Mouse (Mus musculus) embryonic facial prominence, embryonic 10.5 days (tissue): ENCODE measurements around the gene Fat3. TPM values are rescaled to one million over a fixed set of nuclear protein-coding genes. Genes with fewer than 3 reads are reported as not detected.

ENCODE experiments used
- DNase-seq: peaks from one replicate; pipeline ENCODE4 v3.0.0-alpha.2; 2017; ENCODE audit warnings: low spot score
- H3K27ac ChIP-seq: fragments of 300-500 bp; sonication (generic); replicated peaks from 2 replicates; pipeline ENCODE4 v1.5.1; 2016; ENCODE audit warnings: mild to moderate bottlenecking
- H3K27me3 ChIP-seq: fragments of 300-500 bp; sonication (generic); replicated peaks from 2 replicates; pipeline ENCODE4 v1.6.1; 2016; ENCODE audit warnings: low read depth, mild to moderate bottlenecking; ENCODE audit not compliant: poor library complexity, severe bottlenecking
- H3K36me3 ChIP-seq: fragments of 300-500 bp; sonication (generic); replicated peaks from 2 replicates; pipeline ENCODE4 v1.6.1; 2016; ENCODE audit warnings: mild to moderate bottlenecking, moderate library complexity
- H3K4me1 ChIP-seq: fragments of 300-500 bp; sonication (generic); 2 replicates; pipeline ENCODE4 v1.6.1; 2016
- H3K4me3 ChIP-seq: fragments of 300-500 bp; sonication (generic); 2 replicates; pipeline ENCODE4 v1.5.1; 2016; ENCODE audit warnings: mild to moderate bottlenecking, moderate library complexity
- H3K9me3 ChIP-seq: fragments of 300-500 bp; sonication (generic); 2 replicates; pipeline ENCODE4 v1.6.1; 2016; ENCODE audit warnings: mild to moderate bottlenecking
- WGBS: fragments of 180-500 bp; shearing (Covaris S2); methylation state at CpG from one replicate; pipeline ENCODE4 v1.1.7; 2016; 5-methylcytosine and 5-hydroxymethylcytosine counted together
- polyA plus RNA-seq: library from polyadenylated mRNA; unstranded; fragments of >200 nt; fragmentation: Nextera tagmentation; extraction: Ambion mirVana; gene quantifications from 2 replicates; pipeline ENCODE4 v1.2.1, GENCODE M21; 2016

Fat3 gene
- polyA plus RNA-seq, result 2.8 and 3.4 TPM in 2 replicates

DNA sequence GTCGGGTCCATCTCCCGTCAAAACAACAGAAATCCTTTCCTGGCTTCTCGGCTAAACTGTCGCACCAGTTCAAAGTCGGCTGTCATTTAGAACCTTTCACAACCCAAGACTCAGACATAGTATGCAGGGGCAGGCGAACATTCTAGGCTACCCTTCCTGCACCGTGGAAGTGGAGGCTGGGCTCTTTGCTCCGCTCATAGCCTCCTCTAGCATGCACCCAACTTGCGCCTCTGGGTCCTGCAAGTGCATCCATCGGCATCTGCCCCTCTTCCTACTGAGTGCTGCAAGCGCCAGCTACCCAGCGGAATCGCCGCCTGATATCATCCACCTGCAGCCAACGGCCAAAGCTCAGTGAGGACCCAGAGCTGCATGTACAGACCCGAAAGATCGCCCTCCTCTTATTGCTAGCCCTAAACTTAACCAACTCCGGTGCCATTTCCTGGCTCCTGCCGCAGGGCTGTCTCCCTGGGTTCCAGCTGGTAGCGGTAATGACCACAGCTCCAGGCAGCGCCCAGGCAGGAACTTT, at the start of gene Fat3:
Gene Fat3, minus strand, starts transcription at position 100 of the 526 bp plus-strand sequence.
- peaks cover 25% of the 10 kb centered on the region for H3K27me3 ChIP-seq
- H3K36me3 ChIP-seq, result no peaks in the 10 kb centered on the region
- H3K27ac ChIP-seq, result peak within 1 kb of the TSS; percentile 90
- peaks cover 43% of the 10 kb centered on the region for H3K4me1 ChIP-seq
- peak; percentile 60 for DNase-seq
- under 1% methylated on average over 21 of the region's 21 CpGs for WGBS
- no peaks in the 10 kb centered on the region for H3K9me3 ChIP-seq
- H3K4me3 ChIP-seq, result peak within 1 kb of the TSS; percentile 73

- Histone ChIP-seq H3K27me3 (no peaks in the 10 kb centered on the region), H3K36me3 (no peaks in the 10 kb centered on the region), H3K4me1 (no peaks in the 10 kb centered on the region), H3K4me3 (no peak overlapping the region), H3K9me3 (no peaks in the 10 kb centered on the region), H3K27ac (no peak overlapping the region)
- DNase-seq, result no peak
- WGBS, result 51% methylated on average over 1 of the region's 1 CpGs
These were observed 31.8 kb upstream of the Fat3 start for GRCm38 (mm10) chr9:16532884-16533283.

DNA sequence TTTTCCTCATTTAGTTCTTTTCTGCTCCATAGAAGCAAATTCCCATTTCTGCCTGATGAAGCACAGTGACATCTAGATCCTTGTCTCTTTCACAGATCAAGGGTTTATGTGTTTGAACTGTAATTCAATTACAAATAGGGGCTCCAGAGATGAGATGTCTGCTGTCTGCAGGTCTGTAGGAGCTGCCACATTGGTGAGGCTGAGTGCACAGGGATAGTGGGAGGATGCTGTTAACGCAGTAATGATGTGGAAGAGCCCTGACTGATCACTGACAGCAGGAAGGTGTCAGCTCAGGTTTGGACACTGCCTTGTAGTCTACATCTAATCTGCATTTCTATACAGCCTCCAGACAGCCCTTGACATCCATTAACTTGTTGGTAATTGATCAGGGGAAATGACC, 16.5 kb upstream of the Fat3 start:
- Histone ChIP-seq H3K4me3 (no peak overlapping the region), H3K36me3 (no peaks in the 10 kb centered on the region), H3K27me3 (no peaks in the 10 kb centered on the region), H3K9me3 (no peaks in the 10 kb centered on the region), H3K27ac (no peak overlapping the region), H3K4me1 (no peaks in the 10 kb centered on the region)
- no peak for DNase-seq
- WGBS, result 64% methylated on average over 1 of the region's 1 CpGs

DNA sequence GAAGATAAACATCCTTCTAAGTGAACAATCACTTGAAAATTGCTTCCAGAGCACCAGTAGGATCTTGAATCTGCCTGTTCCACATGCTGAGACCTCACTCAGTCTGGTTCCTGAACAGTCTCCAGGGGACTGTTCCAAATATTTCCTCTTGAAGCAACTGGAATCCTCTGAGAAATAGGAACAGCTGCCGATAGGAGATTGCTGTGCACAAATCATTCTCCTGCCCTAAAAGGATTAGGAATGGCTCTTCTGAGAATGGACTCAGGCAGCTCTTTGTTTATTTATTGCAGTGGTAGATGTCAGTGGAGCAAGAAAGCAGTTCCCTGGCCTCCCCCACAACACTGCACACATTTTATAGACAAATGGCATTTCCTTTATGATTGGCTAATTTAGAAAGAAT, 10.9 kb upstream of the Fat3 start:
- peaks cover 4% of the 10 kb centered on the region; the same call in 1 of the 2 replicates for H3K4me1 ChIP-seq
- H3K27me3 ChIP-seq, result no peaks in the 10 kb centered on the region
- H3K27ac ChIP-seq, result no peak overlapping the region
- 31% methylated on average over 1 of the region's 1 CpGs for WGBS
- no peak for DNase-seq
- H3K36me3 ChIP-seq, result no peaks in the 10 kb centered on the region
- no peaks in the 10 kb centered on the region for H3K9me3 ChIP-seq
- H3K4me3 ChIP-seq, result no peak overlapping the region

DNA sequence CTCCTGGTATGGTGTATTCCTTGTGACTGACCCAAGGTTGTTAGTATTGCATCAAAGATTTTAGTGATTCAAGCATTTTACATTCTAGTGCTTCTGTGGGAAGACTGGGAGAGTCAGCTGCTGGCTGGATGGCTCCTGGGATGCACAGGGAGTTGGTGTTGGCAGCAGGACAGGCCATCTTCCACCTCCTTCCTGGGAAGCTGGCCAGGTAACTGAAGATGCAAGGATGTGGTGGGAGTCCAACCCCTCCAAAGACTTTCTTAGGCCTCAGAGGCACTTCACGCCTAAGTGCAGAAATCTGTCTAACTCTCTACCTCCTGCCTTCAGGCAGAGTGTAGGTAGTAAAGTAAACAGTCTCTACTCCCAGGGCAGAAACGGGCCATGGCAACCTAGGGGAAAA, 2.7 kb upstream of the Fat3 start:
- DNase-seq, result no peak
- Histone ChIP-seq H3K27ac (no peak overlapping the region), H3K4me3 (no peak overlapping the region), H3K27me3 (peaks cover 25% of the 10 kb centered on the region), H3K36me3 (no peaks in the 10 kb centered on the region), H3K9me3 (no peaks in the 10 kb centered on the region), H3K4me1 (peaks cover 36% of the 10 kb centered on the region)
- 67% methylated on average over 2 of the region's 2 CpGs for WGBS

GRCm38 (mm10) chr9:16502673-16503343, 1.7 kb upstream of the Fat3 start:
- Histone ChIP-seq H3K4me3 (peak overlapping the region; percentile 73), H3K27me3 (peaks cover 25% of the 10 kb centered on the region), H3K27ac (peak overlapping the region; percentile 90), H3K9me3 (no peaks in the 10 kb centered on the region), H3K36me3 (no peaks in the 10 kb centered on the region), H3K4me1 (peaks cover 43% of the 10 kb centered on the region)
- DNase-seq, result peak; percentile 25
- 12% methylated on average over 13 of the region's 13 CpGs for WGBS

- peak overlapping the region; percentile 90 for H3K27ac ChIP-seq
- WGBS, result under 1% methylated on average over 52 of the region's 52 CpGs
- H3K9me3 ChIP-seq, result no peaks in the 10 kb centered on the region
- H3K4me3 ChIP-seq, result peak overlapping the region; percentile 73
- no peaks in the 10 kb centered on the region for H3K36me3 ChIP-seq
- H3K4me1 ChIP-seq, result peaks cover 43% of the 10 kb centered on the region
- H3K27me3 ChIP-seq, result peaks cover 25% of the 10 kb centered on the region
- peak; percentile 83 for DNase-seq
These were observed 1.0 kb upstream of the Fat3 start for GRCm38 (mm10) chr9:16501990-16502672.

DNA sequence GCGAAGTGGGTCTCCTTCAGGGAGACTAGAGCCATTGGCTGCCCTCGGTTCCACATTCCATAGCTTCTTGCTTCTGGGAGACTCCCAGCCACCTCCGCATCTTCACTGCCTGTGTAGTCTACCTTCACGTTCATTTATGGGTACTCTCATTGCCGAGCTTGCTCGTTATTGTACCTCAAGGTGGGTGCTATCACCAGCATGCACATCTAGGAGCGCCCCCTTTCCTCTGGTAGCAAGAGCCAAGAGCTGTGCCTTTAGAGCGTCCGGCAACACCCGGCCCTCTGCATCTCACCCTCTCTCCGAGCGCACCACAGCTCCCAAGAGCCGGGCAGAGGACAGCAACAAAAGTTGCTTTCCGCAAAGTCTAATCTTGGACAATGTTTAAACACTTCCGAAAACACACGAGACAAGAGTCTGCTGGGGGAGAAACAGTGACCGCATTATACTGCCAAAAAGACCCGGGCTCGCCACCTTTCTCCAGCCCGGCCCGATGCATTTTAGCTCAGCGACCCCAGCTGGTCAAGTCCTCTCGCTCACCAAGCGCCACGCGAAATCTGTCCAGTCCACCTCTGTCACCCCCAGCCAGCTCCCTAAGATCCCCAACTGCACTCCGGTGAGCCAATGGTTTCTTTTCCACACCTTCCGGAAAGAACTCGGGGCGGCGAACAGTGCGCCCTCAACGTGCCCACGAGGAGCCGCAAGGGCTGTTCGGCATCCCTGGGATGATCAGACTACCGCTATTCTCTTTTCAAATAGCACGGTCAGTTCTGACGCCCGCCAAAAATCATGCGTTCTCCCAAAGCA, 501 bp downstream of the Fat3 start:
- H3K9me3 ChIP-seq, result no peaks in the 10 kb centered on the region
- WGBS, result under 1% methylated on average over 41 of the region's 41 CpGs
- no peaks in the 10 kb centered on the region for H3K36me3 ChIP-seq
- peaks cover 43% of the 10 kb centered on the region for H3K4me1 ChIP-seq
- H3K27ac ChIP-seq, result peak overlapping the region; percentile 90
- peak overlapping the region; percentile 73 for H3K4me3 ChIP-seq
- DNase-seq, result peak; percentile 79
- peaks cover 25% of the 10 kb centered on the region for H3K27me3 ChIP-seq

DNA sequence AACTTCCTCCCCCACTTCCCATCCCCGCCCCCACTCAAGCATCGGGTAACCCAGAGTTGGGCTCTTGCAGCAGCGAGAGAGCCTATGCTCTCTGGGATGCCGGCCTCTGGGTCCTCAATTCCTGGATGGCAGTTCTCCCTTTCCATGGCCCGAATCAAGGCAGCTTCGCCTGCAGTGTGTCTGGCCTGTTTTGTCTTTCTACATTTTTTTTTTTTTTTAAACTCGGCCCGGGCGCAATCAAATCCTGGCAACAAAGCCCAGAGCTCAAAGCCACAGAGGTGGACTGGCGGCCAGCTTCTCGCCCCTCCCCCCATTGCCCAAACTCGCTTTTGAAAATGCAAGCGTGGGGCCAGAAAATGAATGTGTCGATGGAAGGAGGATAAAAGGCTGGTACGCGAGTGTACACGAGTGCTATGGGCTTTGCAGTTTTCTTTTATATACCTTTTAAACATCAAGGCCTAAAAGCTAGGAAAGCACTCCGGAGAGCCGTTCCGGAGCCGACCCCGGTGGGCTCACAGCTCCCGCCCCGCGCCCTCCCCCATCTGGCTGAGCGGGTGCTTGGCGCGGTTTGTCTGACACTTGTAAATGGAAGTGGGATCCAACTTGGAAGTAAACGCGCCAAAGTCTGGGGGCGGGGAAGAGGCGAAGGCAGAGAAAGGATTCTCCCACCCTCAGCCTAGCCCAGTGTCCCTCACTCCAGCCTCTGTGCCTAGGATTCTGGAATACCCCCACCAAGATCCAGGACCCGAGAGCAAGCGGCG, 1.3 kb downstream of the Fat3 start:
- Histone ChIP-seq H3K4me3 (peak overlapping the region; percentile 73), H3K27ac (peak overlapping the region; percentile 90), H3K36me3 (no peaks in the 10 kb centered on the region), H3K9me3 (no peaks in the 10 kb centered on the region), H3K4me1 (peaks cover 43% of the 10 kb centered on the region), H3K27me3 (peaks cover 25% of the 10 kb centered on the region)
- peak; percentile 82 for DNase-seq
- under 1% methylated on average over 35 of the region's 35 CpGs for WGBS

DNA sequence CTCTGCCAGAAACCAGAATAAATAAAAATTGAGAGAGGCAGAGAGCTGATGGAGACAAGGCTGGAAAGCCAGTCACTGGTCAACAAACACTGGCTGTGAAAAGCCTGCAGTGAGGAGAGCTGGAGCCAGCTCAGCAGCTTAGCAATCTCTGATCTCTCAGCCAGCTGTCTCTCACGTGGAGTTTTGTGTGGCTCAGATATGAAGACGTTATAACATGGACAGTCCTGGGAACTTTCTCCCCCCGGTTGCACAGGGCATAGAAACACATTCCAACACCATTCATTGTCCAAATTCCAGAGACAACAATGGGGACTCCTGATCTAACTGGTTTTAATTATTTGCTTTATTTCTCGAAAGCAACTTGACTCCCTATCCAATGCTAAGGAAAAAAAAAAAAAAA, 2.2 kb downstream of the Fat3 start:
- H3K4me1 ChIP-seq, result peaks cover 43% of the 10 kb centered on the region
- WGBS, result 8% methylated on average over 4 of the region's 4 CpGs
- H3K36me3 ChIP-seq, result no peaks in the 10 kb centered on the region
- H3K27me3 ChIP-seq, result peaks cover 22% of the 10 kb centered on the region
- peak overlapping the region; percentile 90 for H3K27ac ChIP-seq
- no peaks in the 10 kb centered on the region for H3K9me3 ChIP-seq
- peak overlapping the region; percentile 73 for H3K4me3 ChIP-seq
- peak; percentile 40 for DNase-seq

DNA sequence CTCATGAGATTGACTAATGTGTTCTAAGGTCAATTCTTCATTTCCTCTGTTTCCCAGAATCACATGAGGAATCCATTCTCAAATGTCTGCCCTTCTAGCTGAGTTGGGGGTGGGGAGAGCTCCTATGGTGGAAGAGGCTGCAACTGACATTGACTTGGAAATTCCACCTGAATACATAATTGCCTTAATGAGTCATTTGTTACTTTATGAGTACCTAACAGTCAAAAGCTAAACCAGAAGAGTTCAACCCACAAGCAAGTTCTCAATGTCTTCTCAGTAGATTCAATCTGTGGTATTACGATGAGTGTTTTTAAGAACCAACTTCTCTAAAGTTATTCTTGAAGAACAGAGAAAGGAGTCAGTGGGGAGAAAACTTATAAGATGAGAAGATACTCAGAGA, 3.7 kb downstream of the Fat3 start:
- 94% methylated on average over 1 of the region's 1 CpGs for WGBS

GRCm38 (mm10) chr9:16496331-16496730, 4.8 kb downstream of the Fat3 start:
- Histone ChIP-seq H3K27ac (no peak overlapping the region), H3K27me3 (peaks cover 5% of the 10 kb centered on the region; the same call in 1 of the 2 replicates), H3K4me1 (peaks cover 25% of the 10 kb centered on the region), H3K9me3 (no peaks in the 10 kb centered on the region), H3K36me3 (no peaks in the 10 kb centered on the region), H3K4me3 (no peak overlapping the region)
- no peak for DNase-seq
- WGBS, result 84% methylated on average over 3 of the region's 3 CpGs

More for the DNA sequence above, 3.7 kb downstream of the Fat3 start:
- Histone ChIP-seq H3K9me3 (no peaks in the 10 kb centered on the region), H3K36me3 (no peaks in the 10 kb centered on the region), H3K4me3 (no peak overlapping the region), H3K27ac (no peak overlapping the region), H3K4me1 (peaks cover 33% of the 10 kb centered on the region), H3K27me3 (peaks cover 6% of the 10 kb centered on the region; the same call in 1 of the 2 replicates)
- no peak for DNase-seq
